Mouse (Mus musculus): Measurements from ENCODE around the gene D1Ertd622e.

DNA sequence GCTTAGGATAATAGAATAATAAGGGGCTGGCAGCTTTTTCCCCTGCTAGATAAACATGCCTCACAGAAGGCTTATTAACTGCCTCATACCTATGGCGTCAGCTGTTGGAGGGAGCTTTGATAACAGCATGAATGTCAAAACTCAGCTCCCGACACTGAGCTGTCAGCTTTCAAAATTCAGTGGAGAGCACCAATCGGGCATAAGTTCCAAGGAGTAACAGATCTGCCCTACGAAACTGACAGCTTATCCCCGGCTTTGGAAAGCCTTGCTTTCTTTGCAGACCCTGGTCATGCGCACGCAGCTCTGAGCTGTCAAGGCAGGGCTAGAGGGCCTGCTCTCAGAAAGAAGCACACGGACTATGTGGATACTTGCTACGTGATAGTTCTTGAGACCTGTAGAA is 91.1 kb downstream of the D1Ertd622e start:
- TF ChIP-seq CHD2 (IDR thresholded peaks at IDR 0.05; ENCODE audit: low read depth, low read length): no peak
- no peak for TF ChIP-seq ZC3H11A (IDR thresholded peaks at IDR 0.05; ENCODE audit: borderline replicate concordance, low read depth, low read length)
- no peak for TF ChIP-seq ZNF384 (IDR thresholded peaks at IDR 0.05; ENCODE audit: low read depth, low read length)
- TF ChIP-seq MAFK (IDR thresholded peaks at IDR 0.05; ENCODE audit: insufficient read depth, low read depth, low read length): no peak
- no peak for TF ChIP-seq HCFC1 (IDR thresholded peaks at IDR 0.05; ENCODE audit: borderline replicate concordance, insufficient read depth, low read length)

Measured in ES-E14 (cell line).